Mouse (Mus musculus) myocyte (in vitro differentiated cells): ENCODE measurements around the gene Dach1.

Source experiments
- CEBPB ChIP-seq: IDR thresholded peaks from 2 replicates; pipeline ENCODE4 v1.6.1; 2011; ENCODE audit warnings: mild to moderate bottlenecking, moderate library complexity; ENCODE audit not compliant: poor library complexity, insufficient read depth, severe bottlenecking
- MYOD1 ChIP-seq, 3 experiments: IDR thresholded peaks; one replicate each; pipeline ENCODE4 v1.6.1; 2011; ENCODE audit warnings: control low read depth in 2 of 3, low read depth in 2 of 3, mild to moderate bottlenecking in 2 of 3, moderate library complexity in 1 of 3; ENCODE audit not compliant: insufficient read length in 2 of 3, control insufficient read depth in 1 of 3
- POLR2A ChIP-seq: IDR thresholded peaks from one replicate; pipeline ENCODE4 v1.6.1; 2011; ENCODE audit warnings: low read depth, mild to moderate bottlenecking, control low read depth, moderate library complexity; ENCODE audit not compliant: insufficient read length
- REST ChIP-seq: IDR thresholded peaks from one replicate; pipeline ENCODE4 v1.6.1; 2011; ENCODE audit warnings: mild to moderate bottlenecking, control low read depth, moderate library complexity; ENCODE audit not compliant: insufficient read depth, insufficient read length
- USF1 ChIP-seq: IDR thresholded peaks from one replicate; pipeline ENCODE4 v1.6.1; 2011; ENCODE audit warnings: low read depth, mild to moderate bottlenecking, control low read depth, moderate library complexity

- TF ChIP-seq POLR2A (no peak), CEBPB (no peak), REST (no peak), USF1 (no peak), MYOD1 (IDR thresholded peaks at IDR 0.05; ENCODE audit: control insufficient read depth in 1 of 3, insufficient read length in 2 of 3, low read depth in 2 of 3) (no peak)
These were observed 171.0 kb downstream of the Dach1 start for GRCm38 (mm10) chr14:97998584-97998983.
